Mouse (Mus musculus) skeletal muscle tissue, adult 2 months (tissue): ENCODE measurements at regions not wholly inside any gene's neighbourhood (a gene's known extent, or its start where the extent isn't known, plus 50 kb on each side); places are given as distances from the start of the nearest gene placed in this dataset.

Source experiments
- DNase-seq: peaks from one replicate; pipeline ENCODE4 v3.0.0-alpha.2; 2012; ENCODE audit warnings: low read depth, low spot score

DNA sequence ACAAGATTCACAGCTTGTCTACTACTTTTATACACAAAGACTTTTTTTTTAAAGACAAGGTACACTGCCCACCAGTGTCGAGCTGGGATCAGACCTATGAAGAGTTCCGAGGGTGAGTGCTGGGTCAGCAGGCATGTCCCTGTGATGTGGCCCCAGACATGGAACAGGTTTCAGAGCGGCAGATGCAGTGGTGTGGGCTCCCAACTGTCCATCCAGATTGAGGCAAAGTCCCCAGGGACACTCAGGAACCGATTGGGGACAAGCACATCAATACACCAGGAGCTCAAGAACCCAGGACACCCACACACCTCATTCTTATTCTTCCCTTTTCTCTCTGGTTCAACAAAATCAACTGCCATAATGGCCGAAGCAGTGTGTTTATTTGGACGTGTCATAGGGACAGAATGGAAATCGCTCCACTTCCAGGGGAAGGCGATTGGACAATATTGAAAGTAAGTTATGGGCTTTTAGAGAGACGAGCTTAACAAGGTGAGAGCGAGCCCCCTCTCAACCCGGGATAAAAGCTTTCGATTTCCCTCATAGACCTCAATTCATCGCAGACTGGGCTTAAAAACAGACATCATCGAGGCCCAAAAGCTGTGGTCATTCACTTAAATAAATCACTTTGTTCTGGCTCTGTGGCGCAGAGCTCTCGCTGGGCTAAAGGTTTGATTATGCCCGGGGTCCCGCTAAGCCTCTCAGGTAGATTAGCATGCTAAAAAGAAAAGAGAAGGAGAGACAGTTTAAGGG, 127.6 kb upstream of the Zdhhc25 start:
- no peak for DNase-seq

GRCm38 (mm10) chr15:88473221-88473620, 126.9 kb upstream of the Zdhhc25 start:
- DNase-seq: no peak

DNA sequence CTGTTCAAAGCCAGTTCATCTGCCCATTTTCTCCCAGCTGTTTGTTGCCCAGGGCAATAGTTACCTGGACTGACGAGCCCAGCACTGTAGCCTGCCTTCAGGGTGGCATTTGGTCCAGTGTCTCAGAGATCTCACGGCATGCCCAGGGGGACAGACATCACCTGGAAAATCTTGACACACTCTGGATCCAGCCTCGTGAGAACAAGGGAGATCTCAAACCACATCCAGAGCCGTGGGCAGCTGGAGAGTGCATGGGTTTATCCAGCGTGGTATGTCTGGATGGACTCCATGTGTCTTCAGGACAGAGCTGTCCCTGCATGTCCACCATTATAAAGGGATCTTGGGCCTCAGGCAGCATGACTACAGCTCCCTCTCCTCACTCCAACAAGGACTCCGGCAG, 116.6 kb upstream of the Zdhhc25 start:
- no peak for DNase-seq

DNA sequence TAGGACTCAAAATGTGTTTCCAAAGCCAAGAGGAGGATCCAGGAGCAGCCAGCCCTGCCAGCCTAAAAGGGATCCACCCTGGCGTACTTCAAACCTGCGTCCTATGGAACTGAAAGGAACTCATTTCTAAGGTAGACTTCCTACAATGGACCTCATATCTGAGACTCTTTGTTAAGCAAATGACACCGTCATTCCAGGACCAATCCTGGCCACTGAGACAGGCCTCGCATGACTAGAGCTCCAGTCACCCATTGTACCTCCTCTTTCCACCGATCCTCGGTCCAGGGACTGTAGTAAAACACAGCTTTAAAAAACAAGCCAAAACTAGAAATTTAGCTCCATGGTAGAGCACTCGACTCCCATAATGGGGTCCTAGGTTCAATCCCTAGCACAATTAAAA, 110.4 kb upstream of the Zdhhc25 start:
- no peak for DNase-seq

GRCm38 (mm10) chr15:88490316-88491090, 109.6 kb upstream of the Zdhhc25 start:
- DNase-seq: peak; percentile 11

DNA sequence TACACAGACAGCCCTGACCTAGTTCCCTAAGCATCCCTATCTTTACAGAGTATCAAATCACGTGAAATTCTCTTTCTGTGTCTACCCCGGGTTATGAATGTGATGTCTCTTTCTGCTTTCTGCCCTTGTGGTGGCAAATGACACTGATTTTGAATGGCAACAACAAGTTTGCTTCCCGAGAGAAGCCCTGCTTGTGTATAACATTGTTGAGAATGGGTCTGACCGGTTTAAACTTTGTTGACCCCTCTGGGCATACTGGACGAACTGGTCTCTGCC, 109.1 kb upstream of the Zdhhc25 start:
- no peak for DNase-seq

GRCm38 (mm10) chr15:88497957-88498356, 102.1 kb upstream of the Zdhhc25 start:
- DNase-seq: no peak

DNA sequence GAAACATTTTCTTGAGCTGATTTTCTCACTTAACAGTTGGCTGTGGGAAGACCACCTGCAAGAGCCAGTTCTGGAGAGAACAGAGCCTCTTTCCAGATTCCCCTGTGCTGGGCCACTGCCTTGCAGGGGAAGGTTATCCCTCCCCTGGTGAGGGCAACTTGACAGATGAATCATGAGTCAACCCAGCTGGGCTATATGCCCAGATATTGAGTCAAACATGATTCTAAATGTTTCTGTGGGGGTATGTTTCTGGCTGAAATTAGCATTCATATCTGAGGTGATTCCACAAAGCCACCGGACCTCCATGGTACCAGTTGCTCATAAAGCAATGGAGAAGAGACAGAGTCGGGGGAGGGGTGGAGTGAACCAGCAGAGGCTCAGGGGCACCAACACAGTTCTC, 97.8 kb upstream of the Zdhhc25 start:
- DNase-seq: no peak

GRCm38 (mm10) chr15:88503896-88504295, 96.2 kb upstream of the Zdhhc25 start:
- DNase-seq: no peak

GRCm38 (mm10) chr15:88505491-88506119, 94.5 kb upstream of the Zdhhc25 start:
- no peak for DNase-seq

GRCm38 (mm10) chr15:88507886-88508285, 92.2 kb upstream of the Zdhhc25 start:
- no peak for DNase-seq

GRCm38 (mm10) chr15:88508971-88509370, 91.1 kb upstream of the Zdhhc25 start:
- DNase-seq: no peak

GRCm38 (mm10) chr15:88509626-88510025, 90.5 kb upstream of the Zdhhc25 start:
- no peak for DNase-seq

GRCm38 (mm10) chr15:88514091-88514490, 86.0 kb upstream of the Zdhhc25 start:
- no peak for DNase-seq

GRCm38 (mm10) chr15:88531218-88531617, 68.9 kb upstream of the Zdhhc25 start:
- DNase-seq: no peak

- no peak for DNase-seq
Measured at GRCm38 (mm10) chr15:88532008-88532407, 68.1 kb upstream of the Zdhhc25 start.

DNA sequence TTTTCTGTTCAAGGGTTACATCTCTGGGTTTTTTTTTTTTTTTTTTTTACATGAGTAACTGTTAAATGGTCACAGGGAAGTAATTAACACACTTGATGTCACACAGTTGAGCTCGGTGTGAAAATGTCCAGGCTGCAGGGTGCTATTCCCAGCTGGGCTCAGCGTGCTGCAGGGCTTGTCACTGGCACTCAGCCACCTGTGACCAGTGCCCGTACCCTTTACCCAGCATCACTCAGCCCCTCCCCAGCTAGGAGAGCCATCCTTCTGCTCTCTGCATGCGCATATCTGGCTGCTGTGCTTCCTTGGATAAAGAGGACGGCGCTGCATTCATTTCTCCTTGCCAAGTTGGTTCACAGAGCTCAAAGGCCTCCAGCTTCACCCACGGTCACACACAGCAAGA, 66.7 kb upstream of the Zdhhc25 start:
- no peak for DNase-seq

- DNase-seq: no peak
Measured at GRCm38 (mm10) chr15:88535516-88535915, 64.6 kb upstream of the Zdhhc25 start.

- DNase-seq: no peak
Measured at GRCm38 (mm10) chr15:88537190-88537589, 62.9 kb upstream of the Zdhhc25 start.

- no peak for DNase-seq
Measured at GRCm38 (mm10) chr15:88542567-88542966, 57.5 kb upstream of the Zdhhc25 start.

GRCm38 (mm10) chr15:88544216-88544615, 55.9 kb upstream of the Zdhhc25 start:
- no peak for DNase-seq

- DNase-seq: no peak
Measured at GRCm38 (mm10) chr15:88548261-88548660, 51.8 kb upstream of the Zdhhc25 start.
